Mouse (Mus musculus) erythroblast, embryonic 14.5 days (primary cell): ENCODE measurements around the gene Pxk.

ENCODE experiments used
- GATA1 ChIP-seq: IDR thresholded peaks from 2 replicates; pipeline ENCODE4 v1.6.1; 2012; ENCODE audit warnings: low read length, inconsistent platforms, mixed read lengths
- TAL1 ChIP-seq: IDR thresholded peaks from 3 replicates; pipeline ENCODE4 v1.6.1; 2012; ENCODE audit warnings: low read length, inconsistent platforms, mixed read lengths

GRCm38 (mm10) chr14:8062537-8063301, 35.3 kb upstream of the Pxk start:
- TF ChIP-seq TAL1 (no peak), GATA1 (no peak)
